Mouse (Mus musculus) cerebellum, adult 2 months (tissue): ENCODE measurements around the gene Snd1. TPM values are rescaled to one million over a fixed set of nuclear protein-coding genes. Genes with fewer than 3 reads are reported as not detected.

Experiments
- DNase-seq, 2 experiments: peaks; one replicate each; pipeline ENCODE4 v3.0.0; 2021
- H3K27ac ChIP-seq: fragments of 200-500 bp; 2 replicates; pipeline ENCODE4 v1.5.1; 2012; ENCODE audit warnings: low read length, control low read depth, inconsistent platforms; ENCODE audit not compliant: insufficient read depth
- H3K27me3 ChIP-seq: fragments of 200-500 bp; 2 replicates; pipeline ENCODE4 v1.6.1; 2012; ENCODE audit warnings: inconsistent platforms, mild to moderate bottlenecking, low read length, moderate library complexity; ENCODE audit not compliant: control insufficient read depth, insufficient read depth
- H3K4me1 ChIP-seq: fragments of 200-500 bp; 2 replicates; pipeline ENCODE4 v1.6.1; 2011; ENCODE audit warnings: low read length; ENCODE audit not compliant: control insufficient read depth, insufficient read depth
- H3K4me3 ChIP-seq: fragments of 200-500 bp; replicated peaks from 2 replicates; pipeline ENCODE3; 2011; ENCODE audit warnings: mild to moderate bottlenecking, low read depth, low read length, control low read depth; ENCODE audit not compliant: insufficient read depth
- CTCF ChIP-seq: fragments of 200-500 bp; IDR thresholded peaks from 2 replicates; pipeline ENCODE4 v1.5.1; 2011; ENCODE audit warnings: low read depth, mild to moderate bottlenecking, control low read depth, low read length, moderate library complexity, borderline replicate concordance; ENCODE audit not compliant: insufficient read depth
- POLR2A ChIP-seq: fragments of 200-500 bp; IDR thresholded peaks from 2 replicates; pipeline ENCODE4 v1.6.1; 2011; ENCODE audit warnings: low read length, control low read depth, borderline replicate concordance; ENCODE audit not compliant: insufficient read depth
- WGBS: fragments of 180-500 bp; shearing (Covaris S2); methylation state at CpG from one replicate; pipeline ENCODE4 v1.1.7; 2018; 5-methylcytosine and 5-hydroxymethylcytosine counted together
- polyA plus RNA-seq: library from polyadenylated mRNA; depleted of rRNA; stranded (reverse); fragments of >200 nt; gene quantifications from 2 replicates; pipeline ENCODE4 v1.2.3, GENCODE M21; 2012

Gene Snd1
- polyA plus RNA-seq, 1 experiment: 57.0 TPM

- TF ChIP-seq POLR2A (no peak), CTCF (no peak)
- 83% methylated on average over 4 of the region's 4 CpGs for WGBS
- DNase-seq: no peak
- Histone ChIP-seq H3K27ac (no peak overlapping the region), H3K4me1 (peaks cover 11% of the 10 kb centered on the region), H3K27me3 (no peaks in the 10 kb centered on the region), H3K4me3 (no peak overlapping the region)
Measured at GRCm38 (mm10) chr6:28880909-28881308, 406.0 kb downstream of the Snd1 start.

GRCm38 (mm10) chr6:28883518-28883917 is 408.6 kb downstream of the Snd1 start:
- TF ChIP-seq CTCF (no peak), POLR2A (no peak)
- Histone ChIP-seq H3K4me1 (peaks cover 6% of the 10 kb centered on the region), H3K4me3 (no peak overlapping the region), H3K27me3 (no peaks in the 10 kb centered on the region), H3K27ac (no peak overlapping the region)
- 72% methylated on average over 5 of the region's 5 CpGs for WGBS
- DNase-seq: no peak

- Histone ChIP-seq H3K4me3 (no peak overlapping the region), H3K4me1 (peaks cover 6% of the 10 kb centered on the region), H3K27ac (no peak overlapping the region), H3K27me3 (no peaks in the 10 kb centered on the region)
- WGBS: 57% methylated on average over 7 of the region's 7 CpGs
- TF ChIP-seq CTCF: 0 out of 2 replicates have a peak, but pooled peaks have one; percentile 4
- TF ChIP-seq POLR2A: no peak
- DNase-seq: no peak
Measured at GRCm38 (mm10) chr6:28886724-28887440, 411.9 kb downstream of the Snd1 start.

- no peak overlapping the region for H3K27ac ChIP-seq
- no peak for TF ChIP-seq POLR2A
- peaks cover 7% of the 10 kb centered on the region for H3K4me1 ChIP-seq
- no peaks in the 10 kb centered on the region for H3K27me3 ChIP-seq
- DNase-seq: no peak
- 80% methylated on average over 6 of the region's 6 CpGs for WGBS
- no peak overlapping the region for H3K4me3 ChIP-seq
Measured at GRCm38 (mm10) chr6:28890426-28890825, 415.5 kb downstream of the Snd1 start.

GRCm38 (mm10) chr6:28891480-28891879 is 416.5 kb downstream of the Snd1 start:
- H3K27ac ChIP-seq: no peak overlapping the region
- H3K4me3 ChIP-seq: no peak overlapping the region
- whole genome bisulfite sequencing: 37% methylated on average over 9 of the region's 9 CpGs
- no peak for DNase-seq
- peaks cover 7% of the 10 kb centered on the region for H3K4me1 ChIP-seq
- H3K27me3 ChIP-seq: no peaks in the 10 kb centered on the region
- no peak for TF ChIP-seq CTCF
- no peak for TF ChIP-seq POLR2A

GRCm38 (mm10) chr6:28895004-28895515 is 420.1 kb downstream of the Snd1 start:
- no peak overlapping the region for H3K4me3 ChIP-seq
- WGBS: 62% methylated on average over 12 of the region's 12 CpGs
- DNase-seq: no peak
- TF ChIP-seq CTCF (no peak), POLR2A (no peak)
- no peaks in the 10 kb centered on the region for H3K27me3 ChIP-seq
- H3K4me1 ChIP-seq: peaks cover 7% of the 10 kb centered on the region
- H3K27ac ChIP-seq: no peak overlapping the region

- H3K4me1 ChIP-seq: peaks cover 7% of the 10 kb centered on the region
- DNase-seq: no peak
- no peaks in the 10 kb centered on the region for H3K27me3 ChIP-seq
- H3K27ac ChIP-seq: no peak overlapping the region
- WGBS: 65% methylated on average over 6 of the region's 6 CpGs
- TF ChIP-seq CTCF (no peak), POLR2A (no peak)
- H3K4me3 ChIP-seq: no peak overlapping the region
Measured at GRCm38 (mm10) chr6:28895726-28896125, 420.8 kb downstream of the Snd1 start.

GRCm38 (mm10) chr6:28896762-28897320 is 421.9 kb downstream of the Snd1 start:
- Histone ChIP-seq H3K27me3 (no peaks in the 10 kb centered on the region), H3K4me3 (no peak overlapping the region), H3K27ac (no peak overlapping the region), H3K4me1 (peaks cover 1% of the 10 kb centered on the region)
- TF ChIP-seq POLR2A (no peak), CTCF (no peak)
- DNase-seq: no peak
- WGBS: 76% methylated on average over 5 of the region's 5 CpGs
